Mouse (Mus musculus): Measurements from ENCODE around the gene Dpm1.

GRCm38 (mm10) chr2:168260900-168261299 is 30.5 kb upstream of the Dpm1 start:
- TF ChIP-seq CTCF (IDR thresholded peaks at IDR 0.05), result no peak
- TF ChIP-seq EP300 (IDR thresholded peaks at IDR 0.05), result no peak
